Mouse (Mus musculus) retina, embryonic 14.5 days (tissue): ENCODE measurements around the gene Lgr4.

Experiments
- DNase-seq: peaks from one replicate; pipeline ENCODE4 v3.0.0-alpha.2; 2015; ENCODE audit warnings: low spot score

Lgr4 gene

GRCm38 (mm10) chr2:109979209-109979608 lies 61.8 kb downstream of the Lgr4 start:
- DNase-seq = no peak

DNA sequence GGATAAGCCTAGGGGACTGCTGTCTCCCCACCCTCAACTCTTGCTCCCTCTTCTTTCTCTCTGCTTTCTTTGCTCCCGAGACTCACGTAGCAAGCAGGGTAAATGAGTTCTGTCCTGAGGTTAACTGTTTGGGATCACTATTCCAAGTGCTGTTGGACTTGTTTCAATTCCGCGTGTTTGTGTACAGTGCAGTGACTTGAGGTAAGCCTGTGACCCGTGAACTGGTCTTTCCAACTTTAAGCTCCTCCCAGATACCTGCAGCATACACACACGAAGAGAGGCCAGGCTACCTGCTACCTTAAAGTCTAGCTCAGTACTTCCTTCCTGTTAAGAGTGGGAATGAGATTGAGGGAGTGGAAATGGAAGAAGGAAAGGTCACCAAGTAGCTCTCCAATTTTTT lies 66.0 kb downstream of the Lgr4 start:
- no peak for DNase-seq

DNA sequence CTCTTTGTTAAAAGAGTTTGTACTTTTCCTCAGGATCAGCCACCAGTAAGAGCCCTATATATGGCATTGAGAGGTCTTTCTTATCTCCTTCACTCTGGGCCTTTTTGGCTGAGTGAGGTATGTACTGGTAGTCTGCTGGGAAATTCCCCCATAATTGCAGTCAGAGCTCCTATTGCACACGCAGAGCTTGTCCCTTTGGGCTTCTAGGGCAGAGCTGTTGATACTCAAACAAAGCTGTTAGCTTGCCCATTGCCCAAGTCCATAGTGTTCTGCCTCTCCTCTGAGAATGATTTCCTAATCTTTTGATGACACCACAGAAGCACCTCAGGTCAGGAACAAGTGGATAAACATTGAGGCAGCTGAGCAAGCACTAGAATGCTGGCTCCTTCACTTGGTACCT lies 67.5 kb downstream of the Lgr4 start:
- DNase-seq = no peak

- DNase-seq = no peak
Measured at GRCm38 (mm10) chr2:109985560-109985959, 68.1 kb downstream of the Lgr4 start.

- no peak for DNase-seq
Measured at GRCm38 (mm10) chr2:109986036-109986785, 68.8 kb downstream of the Lgr4 start.

DNA sequence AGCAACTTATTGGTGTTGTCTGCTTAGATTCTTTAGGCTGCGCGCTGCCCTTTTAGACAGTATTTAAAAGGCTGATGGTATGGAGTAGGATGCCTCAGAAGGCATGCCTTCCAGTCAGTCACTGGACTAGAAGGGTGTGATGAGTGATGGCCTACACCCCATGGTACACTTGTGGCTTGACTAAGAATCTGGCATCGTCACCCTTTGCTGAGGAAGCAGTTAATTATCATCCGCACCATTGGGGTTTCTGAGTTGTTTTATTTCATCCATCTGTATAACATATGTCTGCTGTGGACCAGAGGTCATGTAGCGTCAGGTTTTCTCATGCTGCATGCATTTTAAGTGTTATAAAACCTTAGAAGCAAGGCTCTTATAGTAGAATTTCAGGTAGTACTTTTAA lies 70.5 kb downstream of the Lgr4 start:
- DNase-seq = no peak

- DNase-seq = peak; percentile 77
Measured at GRCm38 (mm10) chr2:109989196-109989595, 71.7 kb downstream of the Lgr4 start.

DNA sequence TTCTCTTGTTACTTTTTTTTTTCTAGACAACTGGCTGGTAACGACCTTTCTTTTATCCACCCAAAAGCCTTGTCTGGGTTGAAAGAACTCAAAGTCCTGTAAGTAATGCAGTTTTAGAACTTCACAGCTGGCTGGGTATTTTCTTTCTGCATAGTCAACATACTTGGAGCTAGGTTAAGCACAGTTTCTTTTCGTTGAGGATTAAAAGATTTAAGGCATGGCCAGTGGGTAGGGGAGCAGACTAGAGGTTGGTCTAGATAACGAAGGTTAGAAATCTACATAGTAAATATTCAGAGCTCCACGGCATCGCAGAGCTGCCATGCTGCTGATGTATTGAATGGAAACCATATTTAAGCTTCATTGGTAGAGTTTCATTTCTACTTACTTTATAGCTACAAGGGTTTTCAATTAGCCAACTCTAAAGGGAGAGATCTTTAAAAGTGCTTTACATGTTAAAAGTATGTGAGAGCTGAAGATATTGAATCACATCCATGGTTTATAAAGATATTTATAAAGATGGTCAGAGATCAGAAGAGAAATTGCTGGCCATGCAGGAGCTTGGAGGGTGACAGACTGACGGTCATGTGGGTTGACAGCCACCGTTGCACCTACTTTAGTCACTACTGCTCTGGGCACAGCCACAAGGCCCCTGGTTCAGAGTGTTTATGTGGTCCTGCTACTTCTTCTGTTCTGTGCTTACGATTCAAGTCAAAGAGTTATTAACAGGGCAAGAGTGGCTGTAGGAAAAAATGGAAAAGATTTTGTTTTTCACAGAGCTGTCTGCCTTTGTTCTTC lies 72.4 kb downstream of the Lgr4 start:
- peak; percentile 67 for DNase-seq

- DNase-seq = no peak
Measured at GRCm38 (mm10) chr2:109991754-109992153, 74.3 kb downstream of the Lgr4 start.

DNA sequence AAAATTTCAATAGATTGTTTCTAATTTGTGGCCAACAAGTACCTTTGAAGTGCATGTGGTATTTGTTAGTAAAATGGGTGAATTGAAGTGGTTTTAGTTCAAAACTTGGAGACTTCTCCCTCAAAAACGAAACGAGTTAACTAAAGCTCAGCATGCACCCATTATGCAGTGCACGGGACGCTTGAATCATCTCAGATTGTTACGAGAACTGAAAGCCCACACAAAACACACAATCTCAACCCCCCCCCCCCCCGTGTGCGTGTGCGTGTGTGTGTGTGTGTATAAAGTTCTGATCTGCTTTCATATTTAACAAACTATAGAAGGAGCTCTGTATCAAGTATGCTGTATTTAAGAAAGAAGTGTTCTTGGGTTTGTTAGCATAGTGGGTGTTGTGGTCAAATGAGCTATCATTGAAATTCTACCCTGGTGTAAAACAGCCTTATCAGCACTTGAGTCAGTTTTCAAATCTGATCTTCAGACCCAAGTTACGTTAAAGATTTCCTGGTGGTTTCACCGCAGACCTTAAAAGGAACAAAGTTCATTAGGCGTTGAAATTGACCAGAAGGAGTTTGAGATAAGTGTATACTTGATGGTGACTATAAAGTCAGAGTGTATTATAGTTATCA lies 75.1 kb downstream of the Lgr4 start:
- no peak for DNase-seq

DNA sequence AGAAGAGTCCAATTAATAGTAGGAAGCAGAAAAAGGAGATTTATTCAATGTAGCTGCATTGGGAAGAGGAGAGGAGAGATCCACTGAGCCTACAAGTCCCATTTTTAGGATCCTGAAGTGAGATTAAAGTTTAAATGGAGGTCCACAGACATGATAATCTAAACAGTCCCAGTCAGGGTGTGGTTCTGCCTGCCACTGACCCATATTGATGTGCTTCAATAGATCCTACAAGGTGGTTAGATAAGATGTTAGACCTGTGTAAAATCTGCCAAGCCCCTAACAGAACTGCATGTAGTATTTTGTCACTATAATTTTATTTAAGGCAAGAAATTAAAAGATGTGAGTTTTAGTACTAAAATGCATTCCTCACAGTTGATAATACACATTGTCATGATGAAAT lies 76.0 kb downstream of the Lgr4 start:
- peak; percentile 55 for DNase-seq

GRCm38 (mm10) chr2:109995061-109995460 lies 77.6 kb downstream of the Lgr4 start:
- DNase-seq = no peak

- DNase-seq = no peak
Measured at GRCm38 (mm10) chr2:109996411-109996810, 79.0 kb downstream of the Lgr4 start.

DNA sequence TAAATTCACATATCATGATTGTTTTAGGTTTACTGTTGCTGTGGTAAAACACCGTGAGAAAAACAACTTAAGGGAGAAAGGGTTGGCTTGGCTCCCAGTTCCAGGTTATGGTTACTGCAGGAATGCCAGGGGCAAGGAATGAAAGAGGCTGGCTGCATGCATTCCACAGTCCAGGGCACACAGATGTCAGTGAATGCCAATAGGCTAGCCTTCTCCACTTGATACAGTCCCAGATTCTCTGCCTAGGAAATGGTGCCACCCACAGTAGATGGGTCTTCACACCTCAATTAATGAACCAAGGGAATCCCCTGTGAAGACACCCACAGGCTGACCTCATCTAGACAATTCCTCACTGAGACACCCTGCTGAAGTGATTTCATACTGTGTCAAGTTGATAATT lies 87.2 kb downstream of the Lgr4 start:
- DNase-seq = no peak

DNA sequence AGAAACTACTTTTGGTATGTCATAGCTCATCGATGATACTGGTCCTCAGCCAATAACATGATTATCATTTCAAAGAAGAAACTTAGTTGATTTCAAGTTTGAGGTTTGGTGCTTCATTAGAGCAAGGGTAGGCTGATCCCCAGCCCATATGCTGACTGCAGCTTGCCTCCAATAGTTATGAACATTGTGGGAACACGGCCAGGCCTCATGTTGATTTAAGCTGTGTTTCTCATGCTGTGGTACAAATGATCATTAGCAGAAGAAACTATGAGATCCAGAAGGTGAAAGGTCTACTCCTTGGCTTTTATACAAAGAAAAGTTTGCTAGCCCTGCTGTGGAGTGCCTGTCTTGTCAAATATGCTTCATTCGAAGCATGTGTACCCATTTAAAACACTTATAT lies 87.7 kb downstream of the Lgr4 start:
- no peak for DNase-seq

GRCm38 (mm10) chr2:110005596-110006239 lies 88.3 kb downstream of the Lgr4 start:
- DNase-seq = no peak

GRCm38 (mm10) chr2:110007423-110008267 lies 90.2 kb downstream of the Lgr4 start:
- DNase-seq = no peak

- no peak for DNase-seq
Measured at GRCm38 (mm10) chr2:110009449-110009848, 92.0 kb downstream of the Lgr4 start.

GRCm38 (mm10) chr2:110012184-110012725 lies 94.8 kb downstream of the Lgr4 start:
- DNase-seq = no peak

DNA sequence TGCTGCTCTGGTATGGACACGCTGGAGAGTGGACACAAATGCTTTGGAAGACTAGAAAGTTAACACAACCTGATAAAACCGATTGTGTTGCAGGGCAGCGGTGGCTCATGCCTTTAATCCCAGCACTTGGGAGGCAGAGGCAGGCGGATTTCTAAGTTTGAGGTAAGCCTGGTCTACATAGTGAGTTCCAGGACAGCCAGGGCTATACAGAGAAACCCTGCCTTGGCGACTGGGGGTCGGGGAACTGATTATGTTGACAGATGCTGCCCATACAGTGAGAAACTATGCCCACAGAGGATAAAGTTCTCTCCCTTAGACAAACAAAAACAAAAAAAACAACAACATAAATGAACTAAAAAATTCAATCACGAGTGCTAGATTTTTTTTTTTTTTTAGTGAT lies 99.6 kb downstream of the Lgr4 start:
- no peak for DNase-seq
